Mouse (Mus musculus) kidney, adult 18-20 months (tissue): ENCODE measurements at regions not wholly inside any gene's neighbourhood (a gene's known extent, or its start where the extent isn't known, plus 50 kb on each side); places are given as distances from the start of the nearest gene placed in this dataset.

Experiments used
- DNase-seq: peaks from one replicate; pipeline ENCODE4 v3.0.0; 2021

GRCm38 (mm10) chr9:72218736-72219135, 55.9 kb upstream of the Zfp280d start:
- DNase-seq: no peak

GRCm38 (mm10) chr9:72219892-72220291, 54.8 kb upstream of the Zfp280d start:
- no peak for DNase-seq

GRCm38 (mm10) chr9:72221333-72221732, 53.3 kb upstream of the Zfp280d start:
- no peak for DNase-seq
